Mouse (Mus musculus): ENCODE data around the gene Wdr43. TPM values are rescaled to one million over a fixed set of nuclear protein-coding genes. Genes with fewer than 3 reads are reported as not detected.
A peak's percentile ranks its signal among the peaks of the same experiment; 100 is the strongest.

Wdr43 gene
- total RNA-seq, 2 experiments from 2014 or later = 28.2 TPM

GRCm38 (mm10) chr17:71673092-71673491 is 57.4 kb downstream of the Wdr43 start, which contains the start of gene Togaram2:
Togaram2 (plus strand) TSS chr17:71673261.
- no peak for TF ChIP-seq CTCF (conservative IDR thresholded peaks at IDR 0.05)
- no peak within 1 kb of the TSS for H3K4me3 ChIP-seq
- DNase-seq (ENCODE audit: low spot score in 2 of 2) = no peak
- peak within 1 kb of the TSS; percentile 28; the same call in 1 of the 2 replicates for H3K27ac ChIP-seq

DNA sequence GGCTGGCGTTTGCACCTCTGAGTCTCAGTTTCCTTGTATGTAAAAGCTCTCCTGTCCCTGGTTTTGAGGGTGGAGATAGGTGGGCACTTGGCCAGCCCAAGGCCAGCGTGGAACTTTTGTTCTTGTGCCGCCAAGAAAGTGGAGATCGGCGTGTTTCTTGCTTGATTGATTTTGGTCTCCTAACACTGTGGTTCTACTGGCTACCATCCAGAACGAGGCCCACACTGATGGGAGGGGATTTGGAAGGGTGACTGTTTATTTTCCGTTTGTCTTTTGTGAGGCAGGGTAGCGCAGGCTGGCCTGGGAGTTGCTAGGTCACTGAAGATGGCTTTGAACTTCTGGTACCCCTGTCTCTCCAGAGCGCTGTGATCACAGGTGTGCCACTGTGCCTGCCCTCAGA is 58.2 kb downstream of the Wdr43 start:
- DNase-seq (ENCODE audit: low spot score in 2 of 2) = no peak
- Histone ChIP-seq H3K27ac (no peak overlapping the region; the same call in 1 of the 2 replicates), H3K4me3 (no peak overlapping the region)
- TF ChIP-seq CTCF (conservative IDR thresholded peaks at IDR 0.05) = no peak

GRCm38 (mm10) chr17:71674886-71675285 is 59.2 kb downstream of the Wdr43 start:
- TF ChIP-seq CTCF (conservative IDR thresholded peaks at IDR 0.05) = no peak
- no peak overlapping the region for H3K27ac ChIP-seq
- H3K4me3 ChIP-seq = no peak overlapping the region
- no peak for DNase-seq (ENCODE audit: low spot score in 2 of 2)

GRCm38 (mm10) chr17:71681666-71682065 is 66.0 kb downstream of the Wdr43 start:
- no peak for TF ChIP-seq CTCF (conservative IDR thresholded peaks at IDR 0.05)
- no peak for DNase-seq (ENCODE audit: low spot score in 2 of 2)
- no peak overlapping the region for H3K27ac ChIP-seq
- H3K4me3 ChIP-seq = no peak overlapping the region

- TF ChIP-seq CTCF (conservative IDR thresholded peaks at IDR 0.05) = no peak
- no peak for DNase-seq (ENCODE audit: low spot score in 2 of 2)
- Histone ChIP-seq H3K4me3 (no peak overlapping the region), H3K27ac (no peak overlapping the region)
These were observed 66.7 kb downstream of the Wdr43 start for GRCm38 (mm10) chr17:71682379-71682778.

DNA sequence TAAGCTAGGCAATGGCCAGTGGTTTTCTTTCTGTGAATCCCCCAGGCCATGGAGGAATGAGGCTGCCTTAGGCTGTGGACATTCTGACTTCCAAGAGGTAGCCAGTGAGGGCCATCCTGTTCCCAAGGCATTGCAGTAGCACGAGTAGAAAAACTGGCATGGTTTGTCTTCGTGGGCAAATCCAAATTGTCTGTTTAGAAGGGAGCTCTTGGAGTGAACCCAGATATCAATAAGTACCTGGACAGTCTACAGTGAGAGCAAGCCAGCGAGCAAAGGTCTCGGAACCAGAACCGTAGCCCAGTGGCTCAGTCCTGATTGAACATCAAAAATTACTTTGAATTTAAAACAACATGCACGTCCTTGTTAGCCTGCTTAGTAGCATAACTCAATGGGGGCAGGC is 67.6 kb downstream of the Wdr43 start:
- Histone ChIP-seq H3K27ac (no peak overlapping the region), H3K4me3 (no peak overlapping the region)
- TF ChIP-seq CTCF (conservative IDR thresholded peaks at IDR 0.05) = no peak
- DNase-seq (ENCODE audit: low spot score in 2 of 2) = no peak

DNA sequence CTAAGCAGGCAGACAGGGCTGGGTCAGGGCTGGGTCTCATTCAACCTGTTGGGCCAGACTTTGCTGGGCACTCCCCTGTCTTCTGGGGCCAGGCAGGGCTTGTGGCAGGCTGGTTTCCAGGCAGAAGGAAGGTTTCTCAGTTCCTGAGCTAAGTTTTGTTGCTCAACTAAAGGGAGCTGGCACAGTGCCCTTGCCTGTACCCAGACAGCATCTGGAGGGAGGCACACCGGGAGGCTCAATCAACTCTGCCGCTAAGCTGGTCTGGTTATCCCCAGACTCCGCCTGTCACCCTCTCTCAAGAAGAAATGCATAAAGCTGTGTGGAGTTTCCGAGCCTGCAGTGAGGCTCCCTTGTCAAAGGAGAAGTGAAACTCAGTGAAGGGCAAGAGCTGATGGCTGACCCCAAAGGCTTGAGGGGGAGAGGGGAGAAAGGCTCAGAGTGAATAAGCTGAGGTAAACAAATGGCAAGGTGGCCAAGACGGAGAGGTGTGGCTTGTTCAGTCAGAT is 68.5 kb downstream of the Wdr43 start:
- no peak for TF ChIP-seq CTCF (conservative IDR thresholded peaks at IDR 0.05)
- Histone ChIP-seq H3K27ac (no peak overlapping the region), H3K4me3 (no peak overlapping the region)
- DNase-seq (ENCODE audit: low spot score in 2 of 2) = no peak

DNA sequence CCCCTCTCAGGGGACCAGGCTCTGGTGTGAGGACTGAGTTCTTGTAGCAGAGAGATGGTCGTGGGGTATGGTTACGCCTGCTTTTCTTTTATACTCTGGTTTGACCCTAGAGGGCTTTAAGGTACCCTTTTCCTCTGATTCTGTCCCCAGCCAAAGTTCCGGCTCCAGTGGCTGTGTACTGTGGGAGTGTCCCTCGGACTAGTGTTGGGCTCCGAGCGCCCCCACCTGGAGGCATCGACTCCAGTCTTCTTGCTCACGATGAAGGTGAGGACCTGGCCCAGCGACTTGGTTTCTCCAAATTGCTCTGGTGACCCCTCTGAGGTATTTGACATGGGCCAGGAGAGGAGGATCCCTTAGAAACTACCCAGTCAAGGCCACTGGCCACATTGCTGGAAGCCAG is 71.7 kb downstream of the Wdr43 start:
- no peak overlapping the region for H3K4me3 ChIP-seq
- no peak for DNase-seq (ENCODE audit: low spot score in 2 of 2)
- TF ChIP-seq CTCF (conservative IDR thresholded peaks at IDR 0.05) = no peak; the same call in 1 of the 2 replicates

GRCm38 (mm10) chr17:71689903-71690302 is 74.2 kb downstream of the Wdr43 start:
- Histone ChIP-seq H3K4me3 (no peak overlapping the region), H3K27ac (no peak overlapping the region)
- TF ChIP-seq CTCF (conservative IDR thresholded peaks at IDR 0.05) = no peak
- DNase-seq (ENCODE audit: low spot score in 2 of 2) = no peak

More for the DNA sequence above, 71.7 kb downstream of the Wdr43 start:
- no peak overlapping the region for H3K27ac ChIP-seq

DNA sequence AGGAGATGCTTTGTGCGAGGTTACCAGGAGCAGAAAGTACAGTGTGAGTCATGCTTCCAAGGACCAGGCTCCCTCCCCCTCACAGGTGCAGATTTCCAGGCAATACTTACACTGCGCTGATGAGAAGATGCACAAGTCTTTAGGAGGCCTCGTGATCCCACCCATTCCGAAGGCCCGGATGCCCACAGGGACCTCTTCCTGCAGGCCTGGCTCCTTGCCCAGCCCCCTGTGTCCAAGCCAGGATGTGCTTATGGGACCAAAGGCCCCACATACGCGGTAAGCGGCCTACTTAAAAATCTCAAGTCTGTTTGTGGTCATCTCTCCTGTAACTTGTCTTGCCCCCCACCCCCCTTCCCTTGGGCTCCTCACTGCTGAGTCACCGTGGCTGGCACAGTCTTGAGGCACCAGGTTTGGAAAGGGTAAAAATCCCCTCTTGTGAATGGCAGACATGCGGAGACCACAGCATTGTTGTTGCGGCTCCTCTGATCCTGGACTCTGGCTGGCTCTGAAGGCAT is 75.7 kb downstream of the Wdr43 start:
- TF ChIP-seq CTCF (conservative IDR thresholded peaks at IDR 0.05) = no peak
- Histone ChIP-seq H3K4me3 (no peak overlapping the region), H3K27ac (peak overlapping the region; percentile 78)
- no peak for DNase-seq (ENCODE audit: low spot score in 2 of 2)

DNA sequence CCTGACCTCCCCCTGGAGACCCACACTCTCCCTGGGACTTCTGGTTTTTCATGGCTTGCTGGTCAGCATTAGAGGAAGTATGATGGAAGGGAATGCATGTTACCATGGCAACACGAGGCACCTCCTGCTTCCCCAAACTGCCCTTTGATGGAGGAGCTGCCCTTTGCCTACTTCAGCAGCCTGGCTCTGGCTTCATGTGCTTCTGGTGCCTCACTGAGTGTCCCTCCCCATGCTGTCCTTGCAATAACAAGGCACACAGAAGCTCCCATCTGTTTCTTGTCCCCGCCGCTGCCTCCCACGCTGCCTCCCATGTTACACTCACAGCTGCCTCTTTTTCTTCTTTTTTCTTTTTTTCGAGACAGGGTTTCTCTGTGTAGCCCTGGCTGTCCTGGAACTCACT is 77.6 kb downstream of the Wdr43 start:
- H3K27ac ChIP-seq = peak overlapping the region; percentile 78
- H3K4me3 ChIP-seq = no peak overlapping the region
- TF ChIP-seq CTCF (conservative IDR thresholded peaks at IDR 0.05) = no peak
- peak; percentile 51 to 56 for DNase-seq (ENCODE audit: low spot score in 2 of 2)

GRCm38 (mm10) chr17:71693780-71694179 is 78.1 kb downstream of the Wdr43 start:
- Histone ChIP-seq H3K4me3 (no peak overlapping the region), H3K27ac (peak overlapping the region; percentile 78)
- peak; percentile 65 for TF ChIP-seq CTCF (conservative IDR thresholded peaks at IDR 0.05)
- DNase-seq (ENCODE audit: low spot score in 2 of 2) = no peak

- no peak for DNase-seq (ENCODE audit: low spot score in 2 of 2)
- no peak for TF ChIP-seq CTCF (conservative IDR thresholded peaks at IDR 0.05)
- no peak overlapping the region for H3K27ac ChIP-seq
- H3K4me3 ChIP-seq = no peak overlapping the region
These were observed 79.5 kb downstream of the Wdr43 start for GRCm38 (mm10) chr17:71695151-71695550.

- H3K27ac ChIP-seq = no peak overlapping the region
- no peak for TF ChIP-seq CTCF (conservative IDR thresholded peaks at IDR 0.05)
- H3K4me3 ChIP-seq = no peak overlapping the region
- DNase-seq (ENCODE audit: low spot score in 2 of 2) = no peak
These were observed 80.1 kb downstream of the Wdr43 start for GRCm38 (mm10) chr17:71695716-71696315.

Measured in layer of hippocampus, adult 2 months (tissue).